Mouse (Mus musculus) liver, embryonic 14.5 days (tissue): ENCODE results near the gene Slc37a1.

Experiments
- CTCF ChIP-seq: IDR thresholded peaks from 2 replicates; pipeline ENCODE4 v1.5.1; 2016; ENCODE audit warnings: antibody characterized with exemption, low read depth, control low read depth
- EP300 ChIP-seq: IDR thresholded peaks from 2 replicates; pipeline ENCODE4 v1.6.1; 2016; ENCODE audit warnings: antibody characterized with exemption, low read depth

DNA sequence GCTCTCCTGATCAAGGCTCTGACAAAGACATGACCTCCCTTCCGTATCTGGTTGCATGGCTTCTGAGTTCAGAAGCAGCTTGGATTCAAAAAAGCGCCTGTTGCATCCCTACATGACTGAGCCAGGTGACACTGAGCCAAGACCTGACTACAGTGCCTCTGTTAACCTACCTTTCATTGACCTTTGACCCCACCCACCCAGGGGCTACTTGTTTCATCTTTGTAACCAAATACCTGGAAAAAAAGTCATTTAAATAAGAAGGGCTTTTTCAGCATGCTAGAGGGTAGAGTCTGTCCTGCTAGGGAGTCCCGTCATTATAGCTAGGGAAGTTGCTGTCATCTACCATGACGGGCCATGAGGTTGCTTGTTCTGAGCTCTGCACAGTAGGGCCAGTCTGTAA is 16.8 kb downstream of the Slc37a1 start:
- TF ChIP-seq EP300 (no peak), CTCF (no peak)
